Mouse (Mus musculus) liver, postnatal 0 days (tissue): ENCODE measurements around the gene Shbg.

Experiments used
- CTCF ChIP-seq: sonication (generic); IDR thresholded peaks from 2 replicates; pipeline ENCODE4 v1.5.1; 2016; ENCODE audit warnings: antibody characterized with exemption, low read depth
- EP300 ChIP-seq: IDR thresholded peaks from 2 replicates; pipeline ENCODE4 v1.6.1; 2016; ENCODE audit warnings: antibody characterized with exemption, low read depth, mild to moderate bottlenecking

DNA sequence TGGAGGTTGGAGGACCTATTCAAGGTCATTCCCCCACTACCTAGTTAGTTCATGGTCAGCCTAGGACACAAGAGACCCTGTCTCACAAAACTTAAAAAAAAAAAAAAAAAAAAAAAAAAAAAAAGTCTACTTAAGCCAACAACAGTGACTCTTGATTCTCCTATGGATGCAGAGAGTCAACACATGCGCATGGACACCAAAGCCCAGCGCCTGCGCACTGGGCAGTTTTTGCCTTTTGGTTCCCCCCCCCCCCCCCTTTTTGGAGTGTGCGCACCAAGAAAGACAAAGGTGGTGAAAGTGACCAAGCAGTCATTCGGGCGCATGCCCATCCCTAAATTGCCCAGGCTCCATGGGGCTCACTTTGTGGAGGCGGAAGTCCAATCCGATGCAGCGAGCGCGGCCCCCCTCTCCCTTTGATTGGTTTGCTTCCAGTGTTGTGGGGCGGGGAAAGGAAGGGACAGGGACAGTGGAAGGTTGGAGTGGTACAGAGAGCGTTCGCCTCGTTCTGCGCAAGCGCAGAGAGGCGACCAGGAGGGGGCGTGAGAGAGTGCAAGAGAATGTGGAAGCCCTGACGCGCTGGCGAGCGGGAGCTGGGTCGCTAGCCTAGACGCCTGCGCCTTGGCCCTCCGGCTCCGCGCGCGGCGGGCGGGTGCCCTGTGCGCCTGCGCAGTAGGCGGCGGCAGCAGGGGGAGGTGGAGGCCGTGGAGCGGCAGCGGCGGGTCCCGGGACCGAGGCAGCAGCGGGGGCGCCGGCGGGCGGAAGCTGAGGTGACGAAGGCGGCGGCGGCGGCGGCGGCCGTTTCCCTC, 14.8 kb upstream of the Shbg start, which contains the start of gene Fxr2:
- peak; percentile 98 for TF ChIP-seq CTCF
- no peak for TF ChIP-seq EP300
